Comparison of ENCODE assay signal across 9 mouse cellular contexts in the genomic region with DNA sequence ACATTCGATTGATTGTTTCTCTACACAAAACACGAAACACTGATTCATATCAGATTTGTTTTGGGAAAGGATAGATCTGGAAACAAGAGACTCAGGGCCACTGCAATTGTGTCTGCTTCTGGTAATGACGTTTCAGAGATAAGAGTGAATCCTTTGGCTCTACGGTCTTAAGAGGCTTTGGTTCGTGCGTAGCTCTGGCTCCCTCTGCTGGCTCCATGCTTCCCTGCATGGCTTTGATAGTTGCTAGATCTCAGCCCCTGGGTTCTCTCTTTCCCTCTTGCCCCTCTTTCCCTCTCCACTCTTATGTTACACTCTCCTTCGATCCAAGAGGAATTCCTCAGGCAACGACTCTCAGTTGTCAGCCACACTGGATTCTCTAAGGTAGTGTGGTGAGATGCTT. TPM values are rescaled to one million over a fixed set of nuclear protein-coding genes. Genes with fewer than 3 reads are reported as not detected.
A peak's percentile ranks its signal among the peaks of the same experiment; 100 is the strongest.
DNase-seq lines count a peak whose midpoint lies in the region; ATAC-seq and TF ChIP-seq lines count a peak whose summit lies in the region.
"Had no signal": no experiment of that assay in that cellular context is flagged by ENCODE, and none has a peak within 500 bp of the region (broad histone marks: within the 10 kb centered on the region; RNA-seq: fewer than 3 reads in every experiment).

No protein-coding gene starts in this region.

- peak; percentile 63; the same call in 1 of the 2 replicates for ATAC-seq in megakaryocyte, adult 5-6 weeks (ENCODE audit: poor library complexity, severe bottlenecking)

- H3K27ac ChIP-seq in heart, adult 2 months: no peak overlapping the region
- H3K27ac ChIP-seq: embryonic facial prominence, embryonic 12.5 days had no signal

- TF ChIP-seq EP300 in heart, adult 2 months (IDR thresholded peaks at IDR 0.05; ENCODE audit: insufficient read depth, low read depth, low read length): 0 out of 2 replicates have a peak, but pooled peaks have one; percentile 28

- no peak overlapping the region for H3K4me3 ChIP-seq in heart, adult 2 months
- H3K4me3 ChIP-seq: embryonic facial prominence, embryonic 12.5 days had no signal

- TF ChIP-seq CTCF in heart, adult 2 months (IDR thresholded peaks at IDR 0.05): peak; percentile 89

- intact Hi-C loops in heart, adult 2 months (cut with DNase I): loop anchor here (1.0 to 10.0 kb wide), 5 partner anchors 84 to 834 kb away; no protein-coding TSS in a partner anchor
- intact Hi-C loops in gastrocnemius, postnatal 14 days (cut with DNase I; ENCODE audit: low total_unique reads): loop anchor here (2.0 to 10.0 kb wide), 3 partner anchors 84 to 832 kb away; no protein-coding TSS in a partner anchor

- WGBS in heart, adult 2 months: 7% methylated on average over 8 of the region's 8 CpGs

- no peak for TF ChIP-seq POLR2A in heart, adult 2 months (IDR thresholded peaks at IDR 0.05; ENCODE audit: insufficient read depth, low read depth, low read length)

- no peak overlapping the region for H3K9ac ChIP-seq in heart, adult 2 months (ENCODE audit: low read depth, low read length)
- H3K9ac ChIP-seq: embryonic facial prominence, embryonic 12.5 days had no signal

- no peaks in the 10 kb centered on the region for H3K79me2 ChIP-seq in heart, adult 2 months (replicated peaks; ENCODE audit: control insufficient read depth, insufficient read depth, low read length)

- H3K27me3 ChIP-seq in heart, adult 2 months (ENCODE audit: control insufficient read depth, insufficient read depth, low read length): no peaks in the 10 kb centered on the region
- H3K27me3 ChIP-seq: embryonic facial prominence, embryonic 12.5 days had no signal

- no peaks in the 10 kb centered on the region for H3K4me1 ChIP-seq in heart, adult 2 months (ENCODE audit: control insufficient read depth, insufficient read depth, low read length)
- H3K4me1 ChIP-seq: embryonic facial prominence, embryonic 12.5 days had no signal

- peak; percentile 18 to 59 for DNase-seq in heart, adult 2 months
- DNase-seq in heart, adult 11 months: no peak
- DNase-seq in MEL-GATA-1-ER (ENCODE audit: extremely low read depth, low read depth): peak; percentile 7
- DNase-seq in cerebellum, adult 9-10 months: peak; percentile 46
- peak; percentile 51 for DNase-seq in gastrocnemius, postnatal 14 days
- DNase-seq in layer of hippocampus, adult 8-10 months (ENCODE audit: low spot score in 2 of 2): peak; percentile 16 to 77
- peak; percentile 43 for DNase-seq in telencephalon, adult 2 months (ENCODE audit: low read depth, low spot score)

- no peaks in the 10 kb centered on the region for H3K36me3 ChIP-seq in heart, adult 2 months (ENCODE audit: control insufficient read depth, insufficient read depth, low read length)
- H3K36me3 ChIP-seq: embryonic facial prominence, embryonic 12.5 days had no signal

RNA-seq across cellular contexts. Expression of gene Krt20, which starts 25.2 kb away (rescaled TPM):
- not detected for total RNA-seq in heart, adult 2 months (2021)
- 0.06 TPM in 1 of 2 replicates, not detected in the other for polyA plus RNA-seq in heart, adult 2 months (2012; rRNA removed)
- under 1 TPM; 0.27 TPM for total RNA-seq in gastrocnemius, postnatal 14 days (2021)
- not detected for total RNA-seq in layer of hippocampus, adult 8-10 months (2022)
- total RNA-seq in megakaryocyte, adult 5-6 weeks (2015): not detected in 2 replicates
- total RNA-seq in megakaryocyte, adult 5-6 weeks (2017): not detected in 2 replicates

RNA-seq across cellular contexts. Expression of gene Krt23, which starts 29.8 kb away (rescaled TPM):
- total RNA-seq in heart, adult 2 months (2021): not detected
- 0.80 TPM in 1 of 2 replicates, not detected in the other for polyA plus RNA-seq in heart, adult 2 months (2012; rRNA removed)
- total RNA-seq in gastrocnemius, postnatal 14 days (2021): not detected
- not detected for total RNA-seq in layer of hippocampus, adult 8-10 months (2022)
- not detected in 2 replicates for total RNA-seq in megakaryocyte, adult 5-6 weeks (2015)
- total RNA-seq in megakaryocyte, adult 5-6 weeks (2017): not detected in 2 replicates

RNA-seq across cellular contexts. Expression of gene Krt12, which starts 41.1 kb away (rescaled TPM):
- not detected for total RNA-seq in heart, adult 2 months (2021)
- polyA plus RNA-seq in heart, adult 2 months (2012; rRNA removed): not detected in 2 replicates
- total RNA-seq in gastrocnemius, postnatal 14 days (2021): not detected
- total RNA-seq in layer of hippocampus, adult 8-10 months (2022): 1 to 10 TPM in 3 of 4 experiments, under 1 TPM in 1; 0.85 to 1.7 (median 1.5) TPM
- not detected in 2 replicates for total RNA-seq in megakaryocyte, adult 5-6 weeks (2015)
- total RNA-seq in megakaryocyte, adult 5-6 weeks (2017): not detected in 2 replicates
- polyA plus RNA-seq: embryonic facial prominence, embryonic 12.5 days had no signal

RNA-seq across cellular contexts. Expression of gene Krt39, which starts 58.0 kb away (rescaled TPM):
- not detected for total RNA-seq in heart, adult 2 months (2021)
- polyA plus RNA-seq in heart, adult 2 months (2012; rRNA removed): not detected in 2 replicates
- not detected for total RNA-seq in gastrocnemius, postnatal 14 days (2021)
- total RNA-seq in layer of hippocampus, adult 8-10 months (2022): not detected
- not detected in 2 replicates for total RNA-seq in megakaryocyte, adult 5-6 weeks (2015)
- total RNA-seq in megakaryocyte, adult 5-6 weeks (2017): not detected in 2 replicates
- polyA plus RNA-seq: embryonic facial prominence, embryonic 12.5 days had no signal
